Mouse (Mus musculus) layer of hippocampus, postnatal 10 days (tissue): Measurements from ENCODE around the gene Cfap77. TPM values are rescaled to one million over a fixed set of nuclear protein-coding genes. Genes with fewer than 3 reads are reported as not detected.

Experiments
- DNase-seq, 2 experiments: peaks; one replicate each; pipeline ENCODE4 v3.0.0; 2021; ENCODE audit warnings: low spot score in 2 of 2
- total RNA-seq, 2 experiments: library from RNA; stranded (reverse); gene quantifications; 2 replicates each; pipeline ENCODE4 v1.2.3; 2021

Cfap77 gene
- total RNA-seq, 2 experiments from 2014 or later, result 0.64 to 1.2 TPM

- DNase-seq, result no peak
Observed at GRCm38 (mm10) chr2:28943666-28944516, 111.0 kb downstream of the Cfap77 start.

- no peak for DNase-seq
Observed at GRCm38 (mm10) chr2:28938997-28939396, 115.9 kb downstream of the Cfap77 start.

GRCm38 (mm10) chr2:28930571-28930970, 124.3 kb downstream of the Cfap77 start:
- no peak for DNase-seq

- DNase-seq, result peak; percentile 88 to 92
Observed at GRCm38 (mm10) chr2:28923912-28924311, 131.0 kb downstream of the Cfap77 start.

GRCm38 (mm10) chr2:28919001-28919400, 135.9 kb downstream of the Cfap77 start:
- DNase-seq, result no peak

DNA sequence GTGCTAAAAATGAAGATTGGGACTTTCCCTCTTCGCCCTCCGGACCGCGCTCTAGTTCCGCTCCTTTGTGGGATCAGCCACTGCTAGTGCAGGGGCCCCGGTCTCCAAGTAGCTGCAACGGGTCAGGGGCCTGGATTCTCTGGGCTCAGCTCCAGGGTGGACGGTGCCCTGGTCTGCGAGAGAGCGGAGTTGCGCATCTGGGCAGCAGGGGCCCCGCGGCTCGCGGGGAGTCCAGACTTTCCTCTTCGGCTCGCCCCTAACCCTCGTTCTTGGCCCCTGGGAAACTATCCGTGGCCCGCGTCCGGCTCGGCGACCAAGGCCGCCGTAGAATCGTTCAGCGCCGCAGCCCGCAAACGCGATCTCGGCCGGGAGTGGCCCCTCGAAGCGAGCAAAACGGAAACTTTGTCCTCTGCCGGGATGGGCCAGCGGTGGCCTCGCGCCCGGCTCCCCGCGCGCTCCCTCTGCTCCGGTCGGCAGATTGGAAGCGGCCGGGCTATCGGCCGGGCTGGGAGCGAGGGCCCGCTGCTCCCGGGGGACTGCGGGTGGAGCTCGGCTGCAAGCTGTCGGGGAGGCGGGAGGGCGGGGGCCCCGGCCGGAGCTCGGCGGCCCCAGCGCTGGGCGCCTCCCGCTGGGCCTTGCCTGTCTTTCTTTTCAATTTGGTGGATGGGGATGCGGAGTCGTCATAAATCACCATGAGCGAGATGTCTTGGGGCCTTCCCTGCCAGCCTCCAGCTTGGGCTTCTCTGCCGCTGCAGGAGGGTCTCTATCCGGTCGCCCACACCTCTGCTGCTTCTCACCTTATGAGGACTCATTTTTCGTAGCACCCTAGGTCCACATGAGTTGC, 137.1 kb downstream of the Cfap77 start:
- no peak for DNase-seq

DNA sequence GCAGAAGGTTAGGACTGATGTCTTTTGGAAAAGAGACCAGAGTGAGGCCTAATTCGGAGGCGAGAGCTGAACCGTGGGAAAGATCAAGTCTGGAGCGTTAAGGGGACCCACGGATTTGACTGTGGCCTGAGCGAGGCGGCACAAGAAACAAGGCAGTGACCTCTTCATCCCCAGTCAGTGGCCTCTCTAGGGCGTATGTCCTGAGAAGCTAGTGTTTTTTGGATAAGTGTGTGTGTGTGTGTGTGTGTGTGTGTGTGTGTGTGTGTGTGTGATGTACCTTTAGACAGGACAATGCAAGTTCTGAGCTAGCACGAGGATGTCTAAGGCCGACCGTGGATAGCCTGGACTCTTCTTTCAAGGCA, 137.7 kb downstream of the Cfap77 start:
- no peak for DNase-seq

GRCm38 (mm10) chr2:28916513-28916865, 138.4 kb downstream of the Cfap77 start, which contains the start of gene Barhl1:
Gene Barhl1 (minus strand): TSS chr2:28916668.
- DNase-seq, result no peak

DNA sequence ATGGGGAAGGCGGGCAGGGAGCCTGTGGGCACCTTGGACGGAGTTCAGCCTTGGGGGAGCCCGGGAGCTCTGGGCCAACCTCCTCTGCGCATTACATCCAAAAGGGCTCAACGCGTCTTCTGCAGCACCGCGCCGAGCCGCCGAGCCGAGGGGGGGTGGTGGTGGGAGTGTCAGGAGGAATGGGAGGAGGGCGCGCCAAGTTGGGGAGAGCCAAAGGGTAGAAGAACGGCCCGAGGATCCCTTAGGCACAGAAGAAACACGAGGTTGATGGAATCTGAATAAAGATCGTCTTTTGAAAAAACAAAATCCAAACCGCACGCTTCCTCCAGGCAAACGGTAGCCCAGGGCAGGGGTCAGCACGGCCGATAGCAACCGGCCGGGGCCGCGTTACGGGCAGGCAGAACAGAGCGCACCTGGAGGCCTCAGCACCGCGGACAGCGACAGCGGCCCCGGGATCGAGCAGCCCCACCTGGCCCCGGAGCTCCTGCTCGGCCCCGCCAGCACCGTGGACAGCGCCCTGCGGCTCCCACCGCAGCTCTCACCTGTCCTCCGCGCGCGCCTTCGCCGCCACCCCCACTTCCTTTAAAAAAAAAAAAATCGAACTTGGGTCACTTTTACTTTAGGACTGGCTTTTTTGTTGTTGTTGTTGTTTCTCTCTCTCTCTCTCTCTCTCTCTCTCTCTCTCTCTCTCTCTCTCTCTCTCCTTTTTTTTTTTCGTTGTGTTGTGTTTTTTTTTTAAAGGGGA, 138.9 kb downstream of the Cfap77 start:
- no peak for DNase-seq

GRCm38 (mm10) chr2:28915104-28915738, 139.6 kb downstream of the Cfap77 start:
- DNase-seq, result no peak

GRCm38 (mm10) chr2:28914121-28914520, 140.7 kb downstream of the Cfap77 start:
- DNase-seq, result no peak

GRCm38 (mm10) chr2:28912961-28913360, 141.9 kb downstream of the Cfap77 start:
- no peak for DNase-seq

GRCm38 (mm10) chr2:28912039-28912700, 142.7 kb downstream of the Cfap77 start:
- no peak for DNase-seq

DNA sequence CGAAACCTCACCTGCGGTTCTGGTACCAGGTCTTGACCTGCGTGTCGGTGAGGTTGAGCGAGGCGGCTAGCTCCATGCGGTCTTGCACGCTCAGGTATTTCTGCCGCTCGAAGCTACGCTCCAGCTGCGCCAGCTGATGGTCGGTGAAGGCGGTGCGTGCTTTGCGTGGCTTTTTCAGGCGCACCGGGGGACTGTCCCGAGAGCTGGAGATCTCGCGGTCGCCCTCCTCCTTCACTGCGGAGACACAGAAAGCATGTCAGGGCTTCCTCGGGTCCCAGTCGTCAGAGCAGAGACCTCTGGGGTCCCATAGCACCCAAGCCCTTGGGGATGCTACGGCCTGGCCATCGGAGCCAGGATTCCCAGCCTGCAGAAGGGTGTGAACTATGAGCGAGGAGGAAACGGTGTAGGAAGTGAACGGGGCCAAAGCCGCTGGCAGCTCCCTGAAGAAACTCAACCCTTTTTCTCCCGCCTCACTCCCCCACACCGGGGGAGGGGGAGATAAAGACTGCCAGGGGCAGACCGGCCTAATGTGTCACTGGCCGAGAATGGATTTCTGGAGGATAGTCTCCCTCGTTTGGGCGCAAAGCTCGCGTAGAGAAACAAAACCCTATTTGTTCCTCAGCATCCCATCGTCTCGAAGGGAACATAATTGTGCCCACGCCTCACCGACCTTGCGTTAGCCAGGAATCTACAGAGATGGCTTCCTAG, 143.4 kb downstream of the Cfap77 start:
- DNase-seq, result no peak

DNA sequence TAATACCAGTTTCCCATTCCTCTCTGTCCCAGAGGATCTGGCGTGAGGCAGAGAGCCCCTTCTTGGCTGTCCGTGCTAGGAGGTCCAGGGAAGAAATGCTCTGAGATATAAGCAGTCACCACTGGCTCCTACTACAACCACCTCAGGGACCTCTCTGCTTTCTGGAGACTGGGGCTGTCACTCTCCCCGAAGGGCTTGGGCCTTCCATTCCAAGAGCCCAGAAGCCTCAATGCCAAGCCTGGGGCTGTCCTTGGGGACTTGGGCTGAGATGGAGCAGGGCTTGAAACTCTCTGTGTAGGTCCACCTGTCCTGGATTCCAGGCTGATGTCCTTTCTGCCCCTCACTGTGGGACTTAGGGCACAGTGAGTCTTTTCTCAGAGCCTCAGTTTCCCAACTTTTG, 144.0 kb downstream of the Cfap77 start:
- no peak for DNase-seq

DNA sequence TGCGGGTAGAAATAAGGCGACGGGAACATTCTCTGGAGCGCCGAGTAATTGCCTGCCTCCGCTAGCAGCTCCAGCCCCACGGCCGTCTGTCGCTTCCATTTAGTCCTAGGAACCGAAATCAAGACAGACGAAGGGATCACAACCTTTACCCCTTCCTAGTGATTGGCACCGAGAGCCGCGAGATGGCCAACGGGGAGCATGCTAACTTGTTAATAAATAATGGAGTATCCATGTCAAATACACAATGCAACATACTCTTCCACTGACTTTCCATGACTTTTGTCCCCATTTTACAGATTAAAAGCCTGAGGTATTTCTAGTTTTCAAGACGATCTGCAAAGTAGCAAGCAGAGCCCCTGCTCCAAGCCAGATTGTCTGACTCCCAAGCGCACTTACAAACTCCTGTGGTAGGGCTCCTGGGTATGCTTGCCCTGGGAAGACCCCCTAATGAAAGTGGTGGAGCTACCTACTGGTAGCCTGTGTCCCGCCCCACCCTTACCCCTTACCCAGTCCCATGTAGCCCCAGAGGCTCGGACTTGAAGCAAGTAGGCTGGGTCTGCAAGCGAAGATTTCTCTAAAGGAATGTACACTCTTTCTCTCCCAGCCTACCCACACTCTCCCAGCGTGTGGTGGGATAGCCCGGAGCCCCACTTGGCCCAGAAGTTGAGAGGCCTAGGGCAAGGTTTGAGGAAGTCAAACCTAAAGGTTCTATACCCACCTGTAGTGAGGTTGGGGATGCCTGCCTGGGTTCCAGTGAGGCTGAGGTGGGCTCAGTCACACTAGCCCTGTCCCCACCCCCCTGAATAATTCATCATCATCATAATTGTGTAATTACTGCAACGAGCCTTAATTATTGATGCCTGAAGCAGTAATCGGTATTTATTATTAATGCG, 144.8 kb downstream of the Cfap77 start:
- no peak for DNase-seq

- no peak for DNase-seq
Observed at GRCm38 (mm10) chr2:28909186-28909817, 145.6 kb downstream of the Cfap77 start.

GRCm38 (mm10) chr2:28908389-28909153, 146.3 kb downstream of the Cfap77 start:
- DNase-seq, result no peak
